Mouse (Mus musculus) lung, embryonic 16.5 days (tissue): Measurements from ENCODE around the gene Clec4e. TPM values are rescaled to one million over a fixed set of nuclear protein-coding genes. Genes with fewer than 3 reads are reported as not detected.

Experiments used
- ATAC-seq: fragments of 200-750 bp; cut with Nextera tagmentation; 2 replicates; pipeline ENCODE4 v1.8.0; 2017; ENCODE audit warnings: low read depth, mild to moderate bottlenecking, moderate library complexity
- H3K27ac ChIP-seq: fragments of 300-500 bp; sonication (generic); 2 replicates; pipeline ENCODE4 v1.5.1; 2014; ENCODE audit warnings: mild to moderate bottlenecking, control low read depth, low read length
- H3K27me3 ChIP-seq: fragments of 300-500 bp; sonication (generic); 2 replicates; pipeline ENCODE4 v1.6.1; 2014; ENCODE audit warnings: low read depth, low read length, mixed read lengths; ENCODE audit not compliant: control insufficient read depth, insufficient read depth
- H3K36me3 ChIP-seq: fragments of 300-500 bp; sonication (generic); 2 replicates; pipeline ENCODE4 v1.6.1; 2014; ENCODE audit warnings: low read length; ENCODE audit not compliant: control insufficient read depth, insufficient read depth
- H3K4me1 ChIP-seq: fragments of 300-500 bp; sonication (generic); replicated peaks from 2 replicates; pipeline ENCODE4 v1.6.1; 2014; ENCODE audit warnings: low read length, mixed read lengths; ENCODE audit not compliant: control insufficient read depth, insufficient read depth
- H3K4me2 ChIP-seq: fragments of 300-500 bp; sonication (generic); 2 replicates; pipeline ENCODE4 v1.6.1; 2014; ENCODE audit warnings: low read depth, low read length, control low read depth
- H3K4me3 ChIP-seq: fragments of 300-500 bp; sonication (generic); 2 replicates; pipeline ENCODE4 v1.5.1; 2014; ENCODE audit warnings: mild to moderate bottlenecking, low read length, control low read depth
- H3K9ac ChIP-seq: fragments of 300-500 bp; sonication (generic); 2 replicates; pipeline ENCODE4 v1.6.1; 2014; ENCODE audit warnings: low read length, control low read depth
- H3K9me3 ChIP-seq: fragments of 300-500 bp; sonication (generic); 2 replicates; pipeline ENCODE4 v1.6.1; 2016; ENCODE audit warnings: low read length; ENCODE audit not compliant: control insufficient read depth
- WGBS: fragments of 180-500 bp; shearing (Covaris S2); extraction: QIAGEN DNeasy Blood & Tissue Kit; methylation state at CpG from one replicate; pipeline ENCODE4 v1.1.7; 2014; 5-methylcytosine and 5-hydroxymethylcytosine counted together
- polyA plus RNA-seq: library from polyadenylated mRNA; unstranded; fragments of >200 nt; fragmentation: Nextera tagmentation; extraction: Ambion mirVana; gene quantifications from 2 replicates; pipeline ENCODE4 v1.2.1, GENCODE M21; 2015

Gene Clec4e
- polyA plus RNA-seq, 1 experiment from 2014 or later: 0.36 TPM

DNA sequence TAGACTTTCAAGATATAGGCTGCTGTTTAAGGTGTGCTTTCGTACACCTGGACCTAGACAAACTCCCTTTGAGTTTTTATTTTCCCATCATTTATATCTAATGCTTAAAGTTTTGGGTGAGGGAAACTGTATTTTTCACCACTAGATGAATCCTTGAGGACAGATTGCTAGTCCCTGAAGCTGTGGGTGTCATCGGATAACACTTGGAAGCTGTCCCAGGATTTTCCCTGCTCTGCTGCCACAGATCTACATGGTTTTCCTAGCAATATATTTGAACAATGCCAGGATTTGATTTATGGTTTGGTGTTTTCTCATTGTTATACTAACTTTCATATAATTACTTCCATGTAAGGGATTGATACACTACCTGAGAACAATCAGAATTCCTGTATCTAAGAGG is 10.2 kb downstream of the Clec4e start:
- ATAC-seq: no peak
- Histone ChIP-seq H3K4me3 (no peak overlapping the region), H3K27me3 (no peaks in the 10 kb centered on the region), H3K4me2 (no peak overlapping the region), H3K9ac (no peak overlapping the region), H3K4me1 (no peaks in the 10 kb centered on the region), H3K27ac (no peak overlapping the region), H3K36me3 (no peaks in the 10 kb centered on the region), H3K9me3 (no peaks in the 10 kb centered on the region)
- WGBS: 85% methylated on average over 2 of the region's 2 CpGs

GRCm38 (mm10) chr6:123266945-123267344 is 22.7 kb downstream of the Clec4e start:
- no peak overlapping the region for H3K4me2 ChIP-seq
- H3K36me3 ChIP-seq: no peaks in the 10 kb centered on the region
- no peak overlapping the region for H3K9ac ChIP-seq
- ATAC-seq: no peak
- WGBS: 72% methylated on average over 5 of the region's 5 CpGs
- H3K4me1 ChIP-seq: no peaks in the 10 kb centered on the region
- no peak overlapping the region for H3K4me3 ChIP-seq
- H3K27me3 ChIP-seq: no peaks in the 10 kb centered on the region
- H3K27ac ChIP-seq: no peak overlapping the region
- H3K9me3 ChIP-seq: peaks cover 5% of the 10 kb centered on the region; the same call in 1 of the 2 replicates

DNA sequence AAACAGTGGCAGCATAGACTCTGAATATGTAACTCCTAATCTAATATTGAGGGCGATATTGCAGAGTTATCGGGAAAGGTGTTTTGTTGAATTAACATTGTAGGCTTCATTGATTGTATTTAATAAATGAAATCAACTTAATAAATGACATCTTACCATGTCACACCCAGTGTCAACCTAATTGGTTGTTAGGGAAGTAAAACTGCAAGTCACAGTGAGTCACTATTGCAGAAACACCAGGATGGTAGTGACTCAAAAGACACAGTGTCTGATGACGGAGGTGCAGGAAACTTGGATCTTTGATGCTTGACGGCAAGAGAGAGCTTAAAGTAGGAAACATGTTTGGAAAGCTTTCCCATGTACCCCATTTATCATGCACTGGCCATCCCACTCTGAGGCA is 23.9 kb downstream of the Clec4e start:
- no peak overlapping the region for H3K4me3 ChIP-seq
- no peaks in the 10 kb centered on the region for H3K36me3 ChIP-seq
- peaks cover 3% of the 10 kb centered on the region; the same call in 1 of the 2 replicates for H3K9me3 ChIP-seq
- no peak for ATAC-seq
- 76% methylated on average over 4 of the region's 4 CpGs for WGBS
- no peak overlapping the region for H3K27ac ChIP-seq
- no peak overlapping the region for H3K4me2 ChIP-seq
- H3K27me3 ChIP-seq: no peaks in the 10 kb centered on the region
- H3K4me1 ChIP-seq: no peaks in the 10 kb centered on the region
- H3K9ac ChIP-seq: no peak overlapping the region

GRCm38 (mm10) chr6:123264194-123264593 is 25.5 kb downstream of the Clec4e start:
- no peak overlapping the region for H3K4me2 ChIP-seq
- H3K27me3 ChIP-seq: no peaks in the 10 kb centered on the region
- no peak for ATAC-seq
- H3K27ac ChIP-seq: no peak overlapping the region
- H3K9ac ChIP-seq: no peak overlapping the region
- H3K4me1 ChIP-seq: no peaks in the 10 kb centered on the region
- WGBS: 84% methylated on average over 3 of the region's 3 CpGs
- H3K36me3 ChIP-seq: no peaks in the 10 kb centered on the region
- no peaks in the 10 kb centered on the region; the same call in 1 of the 2 replicates for H3K9me3 ChIP-seq
- H3K4me3 ChIP-seq: no peak overlapping the region

DNA sequence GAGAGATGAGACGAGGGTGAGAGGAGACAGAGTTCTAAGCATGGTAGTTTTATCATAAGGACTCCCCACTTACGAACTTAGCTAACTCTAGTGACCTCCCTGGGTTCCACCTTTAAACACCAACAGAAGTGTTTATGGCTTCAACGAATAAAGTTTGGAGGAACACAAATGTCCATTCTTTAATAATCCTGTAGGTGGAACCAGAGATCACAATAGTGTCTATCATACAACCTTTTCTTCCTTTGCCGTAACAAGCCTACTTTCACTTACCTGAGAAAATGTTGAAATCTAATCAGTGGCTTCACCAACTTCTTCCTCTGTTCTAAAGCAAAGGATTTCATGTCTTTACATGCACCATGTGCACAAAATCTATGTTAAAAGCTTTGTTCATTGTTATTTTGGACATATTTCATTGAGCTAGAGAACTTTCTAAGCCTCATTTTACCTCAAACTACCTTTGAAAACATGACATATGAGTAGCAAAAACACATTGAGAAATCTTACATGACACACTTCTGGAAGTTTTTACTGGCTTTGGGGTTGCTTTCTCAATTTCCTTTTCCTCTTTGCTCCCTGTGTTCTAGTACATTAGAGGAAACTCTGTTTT is 28.0 kb downstream of the Clec4e start, which contains the start of gene Clec4d:
Clec4d (plus strand) TSS at position 557 of the 607 bp plus-strand sequence.
- Histone ChIP-seq H3K4me1 (no peaks in the 10 kb centered on the region), H3K36me3 (no peaks in the 10 kb centered on the region), H3K4me2 (no peak within 1 kb of the TSS), H3K27me3 (no peaks in the 10 kb centered on the region), H3K4me3 (no peak within 1 kb of the TSS), H3K27ac (no peak within 1 kb of the TSS), H3K9ac (no peak within 1 kb of the TSS), H3K9me3 (no peaks in the 10 kb centered on the region)
- no peak for ATAC-seq
- 68% methylated on average over 4 of the region's 4 CpGs for WGBS

DNA sequence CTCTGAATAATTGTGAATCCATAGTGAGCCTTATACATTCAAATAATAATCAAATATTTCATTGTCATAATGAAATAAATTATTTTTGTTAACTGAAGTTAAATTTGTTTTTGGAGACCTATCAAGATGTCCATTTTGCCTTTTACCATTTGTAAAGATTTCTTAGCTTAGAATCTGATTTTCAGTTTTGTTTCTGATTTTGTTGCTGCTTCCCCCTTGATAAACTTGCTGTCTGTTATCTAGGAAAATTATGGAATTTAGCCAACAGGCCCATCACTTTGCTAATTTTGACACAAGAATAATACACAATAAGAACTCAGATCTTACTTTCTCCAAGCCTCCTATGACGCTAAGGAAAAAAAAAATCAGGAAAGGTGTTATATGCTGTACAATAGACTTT is 28.8 kb downstream of the Clec4e start:
- Histone ChIP-seq H3K4me1 (no peaks in the 10 kb centered on the region), H3K27me3 (no peaks in the 10 kb centered on the region), H3K9ac (no peak overlapping the region), H3K4me3 (no peak overlapping the region), H3K36me3 (no peaks in the 10 kb centered on the region), H3K27ac (no peak overlapping the region), H3K9me3 (no peaks in the 10 kb centered on the region), H3K4me2 (no peak overlapping the region)
- no peak for ATAC-seq
- WGBS: 97% methylated on average over 1 of the region's 1 CpGs

- Histone ChIP-seq H3K36me3 (no peaks in the 10 kb centered on the region), H3K4me2 (no peak overlapping the region), H3K4me1 (no peaks in the 10 kb centered on the region), H3K4me3 (no peak overlapping the region), H3K27ac (no peak overlapping the region), H3K9me3 (0 out of 2 replicates have a peak, but pooled peaks cover 2% of the 10 kb centered on the region), H3K27me3 (no peaks in the 10 kb centered on the region), H3K9ac (no peak overlapping the region)
- WGBS: 73% methylated on average over 4 of the region's 4 CpGs
- ATAC-seq: no peak
These were observed 29.6 kb downstream of the Clec4e start for GRCm38 (mm10) chr6:123259889-123260603.

GRCm38 (mm10) chr6:123258946-123259345 is 30.7 kb downstream of the Clec4e start:
- Histone ChIP-seq H3K9me3 (0 out of 2 replicates have a peak, but pooled peaks cover 2% of the 10 kb centered on the region), H3K36me3 (no peaks in the 10 kb centered on the region), H3K9ac (no peak overlapping the region), H3K27me3 (no peaks in the 10 kb centered on the region), H3K27ac (no peak overlapping the region), H3K4me3 (no peak overlapping the region), H3K4me2 (no peak overlapping the region), H3K4me1 (no peaks in the 10 kb centered on the region)
- 68% methylated on average over 3 of the region's 3 CpGs for WGBS
- no peak for ATAC-seq

- Histone ChIP-seq H3K9me3 (0 out of 2 replicates have a peak, but pooled peaks cover 2% of the 10 kb centered on the region), H3K4me2 (no peak overlapping the region), H3K4me1 (no peaks in the 10 kb centered on the region), H3K36me3 (no peaks in the 10 kb centered on the region), H3K27ac (no peak overlapping the region), H3K27me3 (no peaks in the 10 kb centered on the region), H3K9ac (no peak overlapping the region), H3K4me3 (no peak overlapping the region)
- ATAC-seq: no peak
These were observed 36.9 kb downstream of the Clec4e start for GRCm38 (mm10) chr6:123252735-123253134.
